Mouse (Mus musculus): ENCODE data around the gene Sox13. TPM values are rescaled to one million over a fixed set of nuclear protein-coding genes. Genes with fewer than 3 reads are reported as not detected.
A peak's percentile ranks its signal among the peaks of the same experiment; 100 is the strongest.
"Not testable (repeated sequence)": the region's sequence is repeated elsewhere in the genome, so short reads cannot be mapped to it uniquely, and the experiment has no call there.

Sox13 gene
- total RNA-seq, 1 experiment from 2014 or later, result 1.9 TPM

DNA sequence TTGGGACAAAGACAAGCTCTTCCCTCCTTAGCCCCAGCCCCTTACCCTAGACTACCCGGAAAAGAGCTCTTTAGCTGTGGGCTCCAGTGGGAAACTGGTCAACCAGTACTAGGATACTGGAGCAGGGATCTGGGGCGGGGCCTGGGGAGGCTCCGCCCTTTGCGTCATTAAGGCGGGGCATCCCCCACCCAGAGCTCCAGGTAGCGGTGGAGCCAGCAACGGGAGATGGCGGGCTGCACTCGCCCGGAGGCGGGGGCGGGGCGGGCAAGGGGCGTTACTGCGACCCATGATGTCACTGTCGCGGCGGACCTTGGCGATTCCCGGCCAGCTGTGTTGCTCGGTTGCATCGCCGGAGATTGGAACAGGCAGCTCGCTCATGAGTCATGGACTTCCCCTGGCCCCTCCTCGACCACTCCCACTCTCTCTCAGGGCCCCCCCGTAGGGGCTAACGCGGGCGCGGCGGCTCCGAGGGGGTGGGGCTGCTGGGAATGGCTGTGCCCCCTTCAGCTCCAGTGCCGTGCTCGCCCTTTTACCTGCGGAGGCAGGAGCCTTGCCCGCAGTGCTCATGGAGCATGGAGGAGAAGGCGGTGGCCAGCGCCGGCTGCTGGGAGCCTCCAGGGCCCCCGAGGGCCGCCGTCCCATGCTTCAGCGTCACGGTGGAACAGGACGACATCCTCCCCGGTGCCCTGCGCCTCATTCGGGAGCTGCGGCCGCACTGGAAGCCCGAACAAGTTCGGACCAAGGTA is 60.7 kb downstream of the Sox13 start, which contains the start of gene Etnk2:
Gene Etnk2, plus strand, starts transcription at position 297 of the 746 bp plus-strand sequence.
- peak in 1 of 2 experiments; percentile 30; a peak in 3 of 4 replicates for ATAC-seq (replicated peaks in 1 of 2; ENCODE audit: insufficient read depth in 1 of 2, low FRiP score in 2 of 2, low TSS enrichment in 1 of 2, low read depth in 1 of 2, poor library complexity in 2 of 2, severe bottlenecking in 2 of 2)

GRCm38 (mm10) chr1:133362103-133362502 is 62.1 kb downstream of the Sox13 start:
- no peak for ATAC-seq (replicated peaks in 1 of 2; ENCODE audit: insufficient read depth in 1 of 2, low FRiP score in 2 of 2, low TSS enrichment in 1 of 2, low read depth in 1 of 2, poor library complexity in 2 of 2, severe bottlenecking in 2 of 2)

DNA sequence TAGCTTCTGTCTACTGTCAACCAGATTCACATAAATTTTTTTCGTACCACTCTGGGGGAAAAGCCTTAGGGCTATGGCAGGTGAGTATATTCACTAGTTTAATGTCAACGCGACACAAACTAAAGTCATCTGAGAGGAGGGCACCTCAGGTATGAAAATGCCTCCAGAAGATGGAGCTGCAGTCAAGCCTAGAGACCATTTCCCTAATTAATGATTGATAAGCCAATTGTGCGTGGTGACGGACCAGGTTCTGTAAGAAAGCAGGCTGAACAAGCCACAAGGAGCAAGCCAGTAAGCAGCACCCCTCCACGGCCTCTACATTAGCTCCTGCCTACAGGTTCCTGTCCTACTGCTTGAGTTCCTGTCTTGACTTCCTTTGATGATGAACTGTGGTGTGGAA is 63.2 kb downstream of the Sox13 start:
- no peak for ATAC-seq (replicated peaks in 1 of 2; ENCODE audit: insufficient read depth in 1 of 2, low FRiP score in 2 of 2, low TSS enrichment in 1 of 2, low read depth in 1 of 2, poor library complexity in 2 of 2, severe bottlenecking in 2 of 2)

- no peak for ATAC-seq (replicated peaks in 1 of 2; ENCODE audit: insufficient read depth in 1 of 2, low FRiP score in 2 of 2, low TSS enrichment in 1 of 2, low read depth in 1 of 2, poor library complexity in 2 of 2, severe bottlenecking in 2 of 2)
These were observed 67.8 kb downstream of the Sox13 start for GRCm38 (mm10) chr1:133356330-133356729.

GRCm38 (mm10) chr1:133355912-133356311 is 68.3 kb downstream of the Sox13 start:
- ATAC-seq (replicated peaks in 1 of 2; ENCODE audit: insufficient read depth in 1 of 2, low FRiP score in 2 of 2, low TSS enrichment in 1 of 2, low read depth in 1 of 2, poor library complexity in 2 of 2, severe bottlenecking in 2 of 2), result no peak

- ATAC-seq (replicated peaks in 1 of 2; ENCODE audit: insufficient read depth in 1 of 2, low FRiP score in 2 of 2, low TSS enrichment in 1 of 2, low read depth in 1 of 2, poor library complexity in 2 of 2, severe bottlenecking in 2 of 2), result no peak
These were observed 68.7 kb downstream of the Sox13 start for GRCm38 (mm10) chr1:133355469-133355868.

- peak; percentile 65 to 66; a peak in 3 of 4 replicates for ATAC-seq (replicated peaks in 1 of 2; ENCODE audit: insufficient read depth in 1 of 2, low FRiP score in 2 of 2, low TSS enrichment in 1 of 2, low read depth in 1 of 2, poor library complexity in 2 of 2, severe bottlenecking in 2 of 2)
These were observed 70.8 kb downstream of the Sox13 start for GRCm38 (mm10) chr1:133353371-133353809.

DNA sequence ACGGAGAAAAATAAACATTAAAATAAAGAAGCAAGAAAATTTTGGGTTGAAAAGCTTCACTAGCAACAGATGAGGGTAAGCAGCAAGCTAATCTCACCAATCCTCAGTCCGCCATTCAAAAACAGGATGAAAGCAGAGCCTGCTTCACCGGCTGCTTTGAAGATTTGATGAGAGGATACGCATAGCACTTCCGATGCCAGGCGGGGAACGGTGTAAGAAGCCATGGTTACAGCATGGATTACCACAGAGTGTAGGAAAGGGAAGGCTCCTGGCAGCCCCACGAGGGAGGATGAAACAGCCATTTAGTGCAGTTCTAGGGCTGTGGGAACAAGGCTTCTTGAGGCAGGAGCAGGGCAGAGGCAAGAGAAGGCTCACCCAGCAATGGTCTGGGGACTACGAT is 72.4 kb downstream of the Sox13 start:
- ATAC-seq (replicated peaks in 1 of 2; ENCODE audit: insufficient read depth in 1 of 2, low FRiP score in 2 of 2, low TSS enrichment in 1 of 2, low read depth in 1 of 2, poor library complexity in 2 of 2, severe bottlenecking in 2 of 2), result no peak

DNA sequence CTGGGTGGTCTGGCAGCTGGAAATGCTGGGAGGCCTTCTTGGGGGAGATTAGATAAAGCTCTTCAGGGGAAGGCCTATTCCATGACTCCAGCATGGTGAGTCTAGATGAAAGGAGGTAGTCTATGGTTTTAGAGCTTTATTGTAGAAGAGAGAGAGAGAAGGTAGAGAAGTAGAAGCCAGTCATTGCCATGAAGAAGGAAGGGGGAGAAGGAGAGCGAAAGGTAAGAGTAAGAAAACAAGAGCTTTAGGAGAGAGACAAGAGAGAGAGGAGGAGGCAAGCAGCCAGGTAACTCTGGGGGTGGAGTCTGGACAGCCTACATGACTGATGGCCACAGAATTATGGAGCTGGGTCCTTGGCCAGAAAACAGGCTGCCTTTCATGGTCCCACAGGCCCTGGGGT is 74.0 kb downstream of the Sox13 start, which contains the start of gene Ren1:
Gene Ren1, plus strand, starts transcription at position 301 of the 400 bp plus-strand sequence.
- ATAC-seq (replicated peaks in 1 of 2; ENCODE audit: insufficient read depth in 1 of 2, low FRiP score in 2 of 2, low TSS enrichment in 1 of 2, low read depth in 1 of 2, poor library complexity in 2 of 2, severe bottlenecking in 2 of 2), result no peak

- ATAC-seq (replicated peaks in 1 of 2; ENCODE audit: insufficient read depth in 1 of 2, low FRiP score in 2 of 2, low TSS enrichment in 1 of 2, low read depth in 1 of 2, poor library complexity in 2 of 2, severe bottlenecking in 2 of 2), result peak; percentile 72 to 77
These were observed 76.3 kb downstream of the Sox13 start for GRCm38 (mm10) chr1:133347693-133348520.

DNA sequence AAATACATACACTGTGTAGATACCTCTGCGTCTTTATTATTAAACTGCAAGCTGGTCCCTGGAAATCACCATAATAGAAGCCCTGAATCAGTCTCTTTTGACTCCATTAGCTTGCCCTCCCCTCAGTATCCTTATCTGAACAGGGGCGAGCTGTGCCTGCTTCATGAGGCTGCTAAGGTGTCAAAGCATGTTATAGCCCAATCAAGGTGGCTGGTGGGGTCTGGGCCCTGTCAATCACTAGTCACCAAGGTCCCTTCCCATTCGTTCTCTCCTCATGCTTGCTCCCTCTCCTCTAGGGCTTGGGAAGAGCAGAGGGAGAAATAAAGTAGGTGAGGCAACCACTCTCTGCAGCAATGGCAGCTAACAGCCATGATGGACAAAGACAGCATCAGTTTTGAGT is 77.0 kb downstream of the Sox13 start:
- ATAC-seq (replicated peaks in 1 of 2; ENCODE audit: insufficient read depth in 1 of 2, low FRiP score in 2 of 2, low TSS enrichment in 1 of 2, low read depth in 1 of 2, poor library complexity in 2 of 2, severe bottlenecking in 2 of 2), result no peak

DNA sequence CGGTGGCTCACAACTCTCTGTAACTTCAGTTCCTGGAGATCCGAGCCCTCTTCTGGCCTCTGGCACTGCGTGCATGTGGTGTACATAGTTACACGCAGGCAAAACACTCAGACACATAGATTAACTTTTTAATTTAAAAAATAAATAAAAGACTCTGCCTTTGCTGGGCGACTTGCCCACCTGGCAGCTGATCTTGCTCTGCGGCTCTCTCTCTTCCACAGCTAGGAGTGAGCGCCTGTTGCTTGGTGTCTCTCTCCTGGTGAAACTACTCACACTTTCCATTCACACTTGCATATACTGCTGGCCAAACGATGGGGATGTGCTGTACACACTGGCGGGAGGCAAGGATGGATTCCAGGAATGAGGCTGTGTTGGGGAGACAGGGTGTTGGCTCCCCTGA is 77.6 kb downstream of the Sox13 start:
- ATAC-seq (replicated peaks in 1 of 2; ENCODE audit: insufficient read depth in 1 of 2, low FRiP score in 2 of 2, low TSS enrichment in 1 of 2, low read depth in 1 of 2, poor library complexity in 2 of 2, severe bottlenecking in 2 of 2), result no peak

DNA sequence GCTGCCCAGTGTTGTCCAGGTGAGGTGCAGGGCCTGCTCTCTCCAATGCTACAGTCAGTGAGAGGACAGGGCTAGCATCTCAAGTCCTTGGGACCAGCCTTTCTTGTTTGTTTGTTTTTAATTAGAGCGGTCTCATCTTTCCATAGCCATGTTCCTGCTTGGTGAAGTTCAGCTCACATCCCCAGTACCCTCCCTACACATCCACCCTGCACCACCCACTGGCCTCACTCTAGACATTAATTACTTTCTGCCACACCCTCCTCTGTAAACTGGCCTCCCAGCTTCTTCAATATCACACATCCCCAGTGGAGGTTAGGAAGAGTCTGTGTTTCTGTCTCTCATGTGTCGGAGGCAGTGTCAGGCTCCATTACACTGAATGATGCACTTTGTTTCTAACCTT is 79.8 kb downstream of the Sox13 start:
- no peak for ATAC-seq (replicated peaks in 1 of 2; ENCODE audit: insufficient read depth in 1 of 2, low FRiP score in 2 of 2, low TSS enrichment in 1 of 2, low read depth in 1 of 2, poor library complexity in 2 of 2, severe bottlenecking in 2 of 2)

DNA sequence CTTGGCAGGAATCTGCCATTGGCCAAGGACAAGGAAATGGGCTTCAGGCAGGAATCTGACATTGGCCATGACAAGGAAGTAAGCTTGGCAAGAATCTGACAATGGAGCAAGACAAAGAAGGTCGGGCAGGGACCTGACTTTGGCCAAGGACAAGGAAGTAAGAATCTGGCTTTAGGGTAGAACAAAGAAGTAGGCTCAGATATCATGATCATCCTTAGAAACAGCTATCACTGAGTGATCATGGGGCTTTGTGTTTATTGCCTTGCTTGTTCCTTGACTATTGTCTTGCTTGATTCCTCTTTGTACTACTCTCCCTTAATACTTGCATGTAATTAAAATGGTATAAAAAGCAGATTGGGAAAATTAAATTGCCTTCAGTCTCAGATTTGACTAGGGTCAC is 83.8 kb downstream of the Sox13 start:
- not testable (repeated sequence) for ATAC-seq (replicated peaks in 1 of 2; ENCODE audit: insufficient read depth in 1 of 2, low FRiP score in 2 of 2, low TSS enrichment in 1 of 2, low read depth in 1 of 2, poor library complexity in 2 of 2, severe bottlenecking in 2 of 2)

GRCm38 (mm10) chr1:133333937-133334336 is 90.2 kb downstream of the Sox13 start:
- no peak for ATAC-seq (replicated peaks in 1 of 2; ENCODE audit: insufficient read depth in 1 of 2, low FRiP score in 2 of 2, low TSS enrichment in 1 of 2, low read depth in 1 of 2, poor library complexity in 2 of 2, severe bottlenecking in 2 of 2)

GRCm38 (mm10) chr1:133332656-133333430 is 91.3 kb downstream of the Sox13 start:
- no peak for ATAC-seq (replicated peaks in 1 of 2; ENCODE audit: insufficient read depth in 1 of 2, low FRiP score in 2 of 2, low TSS enrichment in 1 of 2, low read depth in 1 of 2, poor library complexity in 2 of 2, severe bottlenecking in 2 of 2)

Measured in hematopoietic stem cell, adult 5-6 weeks (primary cell).